Mouse (Mus musculus) heart, embryonic 13.5 days (tissue): ENCODE measurements around the gene Yipf3. TPM values are rescaled to one million over a fixed set of nuclear protein-coding genes. Genes with fewer than 3 reads are reported as not detected.
A peak's percentile ranks its signal among the peaks of the same experiment; 100 is the strongest.

ENCODE experiments used
- ATAC-seq: fragments of 200-750 bp; cut with Nextera tagmentation; 2 replicates; pipeline ENCODE4 v1.8.0; 2017; ENCODE audit warnings: moderate TSS enrichment; ENCODE audit not compliant: insufficient number of reproducible peaks, low FRiP score, low TSS enrichment; ENCODE audit errors: extremely low read depth
- H3K27ac ChIP-seq: fragments of 300-500 bp; sonication (generic); replicated peaks from 2 replicates; pipeline ENCODE4 v1.5.1; 2015; ENCODE audit warnings: moderate library complexity, mild to moderate bottlenecking, inconsistent platforms
- H3K27me3 ChIP-seq: fragments of 300-500 bp; sonication (generic); replicated peaks from 2 replicates; pipeline ENCODE4 v1.6.1; 2015; ENCODE audit warnings: mild to moderate bottlenecking, inconsistent platforms
- H3K36me3 ChIP-seq: fragments of 300-500 bp; sonication (generic); 2 replicates; pipeline ENCODE4 v1.6.1; 2015; ENCODE audit warnings: mild to moderate bottlenecking, inconsistent platforms
- H3K4me1 ChIP-seq: fragments of 300-500 bp; sonication (generic); 2 replicates; pipeline ENCODE4 v1.6.1; 2015; ENCODE audit warnings: inconsistent platforms
- H3K4me2 ChIP-seq: fragments of 300-500 bp; sonication (generic); 2 replicates; pipeline ENCODE4 v1.6.1; 2015; ENCODE audit warnings: inconsistent platforms, mild to moderate bottlenecking, moderate library complexity
- H3K4me3 ChIP-seq: fragments of 300-500 bp; sonication (generic); 2 replicates; pipeline ENCODE4 v1.5.1; 2015; ENCODE audit warnings: moderate library complexity, mild to moderate bottlenecking, inconsistent platforms
- H3K9ac ChIP-seq: fragments of 300-500 bp; sonication (generic); 2 replicates; pipeline ENCODE4 v1.6.1; 2015; ENCODE audit warnings: inconsistent platforms, mild to moderate bottlenecking, moderate library complexity
- H3K9me3 ChIP-seq: fragments of 300-500 bp; sonication (generic); 2 replicates; pipeline ENCODE4 v1.6.1; 2016; ENCODE audit warnings: inconsistent platforms
- WGBS: fragments of 180-500 bp; shearing (Covaris S2); methylation state at CpG from one replicate; pipeline ENCODE4 v1.1.7; 2015; ENCODE audit warnings: mixed read lengths; 5-methylcytosine and 5-hydroxymethylcytosine counted together
- polyA plus RNA-seq: library from polyadenylated mRNA; unstranded; fragments of >200 nt; fragmentation: Nextera tagmentation; extraction: Ambion mirVana; gene quantifications from 2 replicates; pipeline ENCODE4 v1.2.1, GENCODE M21; 2015

The Yipf3 gene
- polyA plus RNA-seq, 1 experiment from 2014 or later, result 80.3 TPM

GRCm38 (mm10) chr17:46272058-46272457 lies 24.2 kb downstream of the Yipf3 start:
- no peaks in the 10 kb centered on the region for H3K27me3 ChIP-seq
- no peaks in the 10 kb centered on the region for H3K9me3 ChIP-seq
- peaks cover 72% of the 10 kb centered on the region for H3K4me1 ChIP-seq
- peaks cover 70% of the 10 kb centered on the region for H3K36me3 ChIP-seq
- no peak overlapping the region for H3K27ac ChIP-seq
- no peak for ATAC-seq
- no peak overlapping the region for H3K9ac ChIP-seq
- WGBS, result 79% methylated on average over 2 of the region's 2 CpGs
- no peak overlapping the region for H3K4me3 ChIP-seq
- no peak overlapping the region for H3K4me2 ChIP-seq

GRCm38 (mm10) chr17:46272675-46273074 lies 24.8 kb downstream of the Yipf3 start:
- Histone ChIP-seq H3K4me2 (no peak overlapping the region), H3K9ac (0 out of 2 replicates have a peak overlapping the region, but pooled peaks have one; percentile 14), H3K9me3 (no peaks in the 10 kb centered on the region), H3K4me1 (peaks cover 76% of the 10 kb centered on the region), H3K36me3 (peaks cover 71% of the 10 kb centered on the region), H3K27me3 (no peaks in the 10 kb centered on the region), H3K27ac (no peak overlapping the region), H3K4me3 (no peak overlapping the region)
- no peak for ATAC-seq
- 75% methylated on average over 5 of the region's 5 CpGs for WGBS

GRCm38 (mm10) chr17:46273803-46274236 lies 25.9 kb downstream of the Yipf3 start:
- Histone ChIP-seq H3K27ac (peak overlapping the region; percentile 75), H3K4me3 (no peak overlapping the region), H3K27me3 (no peaks in the 10 kb centered on the region), H3K9ac (peak overlapping the region; percentile 62), H3K9me3 (no peaks in the 10 kb centered on the region), H3K4me2 (no peak overlapping the region), H3K4me1 (peaks cover 76% of the 10 kb centered on the region), H3K36me3 (peaks cover 77% of the 10 kb centered on the region)
- WGBS, result 64% methylated on average over 1 of the region's 1 CpGs
- ATAC-seq, result no peak

GRCm38 (mm10) chr17:46274465-46274864 lies 26.6 kb downstream of the Yipf3 start:
- Histone ChIP-seq H3K4me1 (peaks cover 70% of the 10 kb centered on the region), H3K4me2 (no peak overlapping the region), H3K9ac (peak overlapping the region; percentile 62), H3K9me3 (no peaks in the 10 kb centered on the region), H3K4me3 (no peak overlapping the region), H3K27ac (peak overlapping the region; percentile 75), H3K36me3 (peaks cover 80% of the 10 kb centered on the region), H3K27me3 (no peaks in the 10 kb centered on the region)
- no peak for ATAC-seq
- WGBS, result 74% methylated on average over 6 of the region's 6 CpGs

GRCm38 (mm10) chr17:46275034-46275433 lies 27.2 kb downstream of the Yipf3 start:
- no peak for ATAC-seq
- H3K9ac ChIP-seq, result no peak overlapping the region
- no peaks in the 10 kb centered on the region for H3K9me3 ChIP-seq
- peaks cover 80% of the 10 kb centered on the region for H3K36me3 ChIP-seq
- 87% methylated on average over 6 of the region's 6 CpGs for WGBS
- H3K27me3 ChIP-seq, result no peaks in the 10 kb centered on the region
- peaks cover 64% of the 10 kb centered on the region for H3K4me1 ChIP-seq
- no peak overlapping the region for H3K27ac ChIP-seq
- no peak overlapping the region for H3K4me2 ChIP-seq
- no peak overlapping the region for H3K4me3 ChIP-seq

GRCm38 (mm10) chr17:46275506-46275905 lies 27.6 kb downstream of the Yipf3 start:
- no peak overlapping the region for H3K27ac ChIP-seq
- H3K9me3 ChIP-seq, result no peaks in the 10 kb centered on the region
- no peak overlapping the region for H3K4me2 ChIP-seq
- 54% methylated on average over 10 of the region's 10 CpGs for WGBS
- ATAC-seq, result no peak
- no peaks in the 10 kb centered on the region for H3K27me3 ChIP-seq
- H3K4me1 ChIP-seq, result peaks cover 65% of the 10 kb centered on the region
- H3K9ac ChIP-seq, result no peak overlapping the region
- no peak overlapping the region for H3K4me3 ChIP-seq
- peaks cover 80% of the 10 kb centered on the region for H3K36me3 ChIP-seq

GRCm38 (mm10) chr17:46277586-46277985 lies 29.7 kb downstream of the Yipf3 start:
- H3K9me3 ChIP-seq, result no peaks in the 10 kb centered on the region
- peaks cover 68% of the 10 kb centered on the region for H3K36me3 ChIP-seq
- H3K4me2 ChIP-seq, result no peak overlapping the region
- peak overlapping the region; percentile 63 for H3K27ac ChIP-seq
- H3K9ac ChIP-seq, result no peak overlapping the region
- H3K4me3 ChIP-seq, result no peak overlapping the region
- ATAC-seq, result no peak
- H3K4me1 ChIP-seq, result peaks cover 73% of the 10 kb centered on the region
- H3K27me3 ChIP-seq, result no peaks in the 10 kb centered on the region
- WGBS, result 71% methylated on average over 4 of the region's 4 CpGs

- ATAC-seq, result no peak
- Histone ChIP-seq H3K9me3 (no peaks in the 10 kb centered on the region), H3K9ac (peak overlapping the region; percentile 44; the same call in 1 of the 2 replicates)
These were observed 30.3 kb downstream of the Yipf3 start for GRCm38 (mm10) chr17:46278011-46278765.

GRCm38 (mm10) chr17:46282483-46283123 lies 34.7 kb downstream of the Yipf3 start, which contains the start of gene Tjap1:
TSS of gene Tjap1 (minus strand) at chr17:46283026.
- Histone ChIP-seq H3K4me1 (peaks cover 36% of the 10 kb centered on the region), H3K9ac (peak within 1 kb of the TSS; percentile 89), H3K36me3 (peaks cover 34% of the 10 kb centered on the region), H3K9me3 (no peaks in the 10 kb centered on the region), H3K27ac (peak within 1 kb of the TSS; percentile 96), H3K4me3 (peak within 1 kb of the TSS; percentile 85), H3K4me2 (peak within 1 kb of the TSS; percentile 95), H3K27me3 (no peaks in the 10 kb centered on the region)
- peak; percentile 87 for ATAC-seq
- under 1% methylated on average over 37 of the region's 37 CpGs for WGBS

More at GRCm38 (mm10) chr17:46278011-46278765, 30.3 kb downstream of the Yipf3 start:
- Histone ChIP-seq H3K36me3 (peaks cover 65% of the 10 kb centered on the region), H3K4me2 (no peak overlapping the region), H3K27me3 (no peaks in the 10 kb centered on the region), H3K27ac (peak overlapping the region; percentile 63), H3K4me1 (peaks cover 69% of the 10 kb centered on the region), H3K4me3 (no peak overlapping the region)
- WGBS, result 81% methylated on average over 12 of the region's 12 CpGs

GRCm38 (mm10) chr17:46283140-46283539 lies 35.3 kb downstream of the Yipf3 start:
- H3K9me3 ChIP-seq, result no peaks in the 10 kb centered on the region
- peaks cover 35% of the 10 kb centered on the region for H3K4me1 ChIP-seq
- H3K36me3 ChIP-seq, result peaks cover 30% of the 10 kb centered on the region
- no peaks in the 10 kb centered on the region for H3K27me3 ChIP-seq
- peak overlapping the region; percentile 85 for H3K4me3 ChIP-seq
- no peak for ATAC-seq
- 21% methylated on average over 9 of the region's 9 CpGs for WGBS
- peak overlapping the region; percentile 89 for H3K9ac ChIP-seq
- no peak overlapping the region; the same call in 1 of the 2 replicates for H3K27ac ChIP-seq
- peak overlapping the region; percentile 95 for H3K4me2 ChIP-seq

- Histone ChIP-seq H3K27ac (no peak overlapping the region), H3K27me3 (no peaks in the 10 kb centered on the region), H3K9me3 (no peaks in the 10 kb centered on the region), H3K9ac (no peak overlapping the region), H3K4me3 (no peak overlapping the region), H3K36me3 (peaks cover 22% of the 10 kb centered on the region), H3K4me1 (peaks cover 31% of the 10 kb centered on the region), H3K4me2 (no peak overlapping the region)
- ATAC-seq, result no peak
- 81% methylated on average over 8 of the region's 8 CpGs for WGBS
These were observed 36.0 kb downstream of the Yipf3 start for GRCm38 (mm10) chr17:46283911-46284310.
